Mouse (Mus musculus) spleen, postnatal 36 days (tissue): ENCODE results near the gene Clcf1.
A peak's percentile ranks its signal among the peaks of the same experiment; 100 is the strongest.

Experiments
- DNase-seq, 2 experiments: peaks; one replicate each; pipeline ENCODE4 v3.0.0; 2022; ENCODE audit warnings: low spot score in 2 of 2, mixed read lengths in 1 of 2

The Clcf1 gene

DNA sequence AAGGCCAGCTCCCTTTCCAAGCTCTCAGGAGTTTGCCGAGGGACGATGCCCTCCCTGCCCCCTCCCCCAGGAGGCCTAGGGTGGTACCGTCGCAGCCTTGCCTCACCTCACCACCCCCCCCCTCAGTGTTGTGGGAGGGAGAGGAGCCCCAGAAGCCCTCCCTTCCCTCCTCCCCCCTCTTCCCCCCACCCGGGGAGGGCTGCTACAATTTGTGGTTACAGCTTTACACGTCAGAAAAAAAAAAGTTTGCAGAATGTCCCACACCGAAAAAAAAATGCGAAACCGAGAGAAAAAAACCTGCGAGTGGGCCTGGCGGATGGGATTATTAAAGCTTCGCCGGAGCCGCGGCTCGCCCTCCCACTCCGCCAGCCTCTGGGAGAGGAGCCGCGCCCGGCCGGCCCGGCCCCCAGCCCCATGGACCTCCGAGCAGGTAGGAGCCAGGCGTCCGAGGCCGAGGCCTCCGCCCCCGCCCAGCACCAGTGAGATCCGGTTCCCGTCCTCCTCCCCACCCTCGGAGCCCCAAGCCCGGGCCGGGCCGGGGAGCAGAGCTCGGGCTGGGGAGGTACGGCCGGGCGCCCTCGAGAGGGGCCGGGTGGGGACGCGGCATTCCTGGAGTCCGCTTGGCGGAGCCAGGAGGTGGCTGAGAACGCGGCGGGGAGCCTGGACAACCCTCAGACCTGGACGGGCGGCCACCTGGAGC lies at the start of gene Clcf1, which contains the start of gene AC109138.7:
Gene Clcf1, plus strand, starts transcription at position 168 of the 700 bp plus-strand sequence.
Gene AC109138.7, plus strand, starts transcription at position 287 of the 700 bp plus-strand sequence.
- DNase-seq = peak; percentile 88 to 91

- no peak for DNase-seq
Observed at GRCm38 (mm10) chr19:4164721-4165120, 49.3 kb upstream of the Clcf1 start.

DNA sequence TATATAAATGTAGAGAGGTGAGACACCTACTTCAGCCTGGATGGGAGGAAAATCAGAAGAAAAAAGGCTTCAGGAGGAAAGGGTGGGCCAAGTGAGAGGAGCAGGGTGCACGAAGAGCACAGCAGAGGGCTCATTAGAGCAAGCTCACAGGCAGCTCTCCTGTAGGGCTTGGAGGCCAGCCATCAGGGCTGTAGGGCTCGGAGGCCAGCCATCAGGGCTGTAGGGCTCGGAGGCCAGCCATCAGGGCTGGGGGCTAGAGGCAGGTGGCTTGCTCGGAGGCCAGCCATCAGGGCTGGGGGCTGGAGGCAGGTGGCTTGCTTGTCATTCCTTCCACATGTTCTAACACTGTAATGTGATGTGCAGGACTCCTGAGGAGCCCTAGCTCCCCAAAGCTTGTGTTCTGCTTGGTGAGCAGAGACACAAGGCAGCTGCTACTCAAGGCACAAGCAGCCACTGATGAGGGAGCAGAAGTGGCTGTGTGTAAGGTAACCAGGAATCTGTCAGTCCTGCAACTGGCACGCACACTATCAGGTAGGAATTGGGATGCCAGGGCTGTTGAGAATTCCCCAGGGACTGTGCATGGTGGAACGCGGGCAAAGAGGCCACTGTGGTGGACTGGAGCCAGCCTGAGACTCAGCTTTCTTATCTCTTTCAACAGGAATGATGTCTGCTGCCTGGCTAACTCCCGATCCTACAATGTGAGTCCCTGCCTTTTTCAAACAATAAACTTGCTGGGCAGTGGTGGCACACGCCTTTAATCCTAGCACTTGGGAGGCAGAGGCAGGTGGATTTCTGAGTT lies 47.2 kb upstream of the Clcf1 start:
- DNase-seq = no peak

DNA sequence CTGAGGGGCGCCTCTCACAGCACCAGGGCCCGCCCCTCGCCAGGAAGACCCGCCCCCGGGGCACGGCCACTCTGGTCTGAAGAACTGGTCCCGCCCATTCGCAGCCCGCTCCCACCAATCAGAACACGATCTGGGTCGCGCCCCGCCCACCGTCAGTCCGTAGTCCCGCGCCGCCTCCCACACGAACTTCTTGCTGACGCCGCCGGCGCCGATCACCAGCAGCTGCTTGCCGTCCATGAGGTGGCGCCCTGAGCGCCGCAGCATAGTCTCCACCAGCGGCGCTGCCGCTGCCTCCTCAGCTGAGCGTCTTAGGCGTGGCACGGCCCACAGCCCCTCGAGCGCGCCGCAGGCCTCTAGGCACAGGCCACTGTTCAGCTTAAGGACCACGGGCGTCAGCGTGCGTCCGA lies 44.7 kb upstream of the Clcf1 start:
- peak; percentile 99 for DNase-seq

GRCm38 (mm10) chr19:4169810-4170209 lies 44.2 kb upstream of the Clcf1 start:
- DNase-seq = no peak

DNA sequence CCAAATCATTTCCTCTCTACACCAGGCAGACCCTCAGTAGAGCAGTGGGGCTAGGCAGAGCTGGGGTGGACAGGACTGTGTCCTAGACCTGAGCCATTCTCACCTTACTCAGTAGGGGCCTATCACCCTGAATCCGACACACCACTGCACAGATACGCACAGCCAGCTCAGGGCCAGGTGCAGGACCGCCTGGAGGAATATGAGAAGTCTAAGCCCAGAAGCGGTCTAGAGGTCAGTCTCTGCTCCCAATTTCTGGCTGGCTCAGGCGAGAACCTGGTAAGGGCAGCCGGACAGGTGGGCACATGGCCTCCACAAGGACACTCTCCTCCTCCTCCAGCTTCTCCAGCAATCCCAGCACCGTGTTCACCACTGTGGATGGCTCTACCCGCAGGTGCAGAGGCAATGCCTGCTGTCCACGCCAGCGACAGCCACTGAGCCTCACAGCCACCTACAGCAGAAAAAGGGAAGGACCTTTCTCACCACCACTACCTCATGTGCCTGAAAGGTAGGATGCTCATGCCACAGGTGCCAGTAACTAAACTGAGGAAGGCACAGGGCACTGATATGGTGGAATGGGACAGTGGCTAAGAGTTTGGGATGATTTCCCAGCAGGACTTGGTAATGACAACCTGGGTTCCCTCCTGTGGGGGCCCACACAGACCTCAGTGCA lies 43.2 kb upstream of the Clcf1 start:
- DNase-seq = no peak

- DNase-seq = no peak
Observed at GRCm38 (mm10) chr19:4171393-4172290, 42.4 kb upstream of the Clcf1 start.

- DNase-seq = no peak
Observed at GRCm38 (mm10) chr19:4172925-4173324, 41.1 kb upstream of the Clcf1 start.

GRCm38 (mm10) chr19:4175368-4175947 lies 38.6 kb upstream of the Clcf1 start, which contains the start of gene Carns1:
Carns1 (minus strand) TSS chr19:4175479.
- DNase-seq = no peak

DNA sequence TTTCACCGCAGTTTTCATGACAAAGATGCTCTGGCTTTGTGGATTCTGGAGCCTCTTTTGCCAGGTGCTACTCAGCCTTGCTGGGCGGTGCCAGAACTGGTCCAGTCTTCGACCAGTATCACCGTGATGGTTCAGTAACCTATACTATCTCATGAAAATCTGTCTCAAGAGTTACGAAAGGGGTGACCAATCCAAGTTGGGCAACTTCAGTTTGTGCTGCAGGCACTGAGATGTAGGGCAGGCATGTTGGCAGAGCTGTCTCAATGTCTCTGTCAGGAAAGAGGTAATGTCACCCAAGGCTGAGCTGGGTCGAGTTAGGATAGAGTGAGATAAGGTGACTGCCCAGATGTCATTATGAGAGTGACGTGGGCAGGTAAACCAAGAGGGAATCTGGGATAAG lies 33.6 kb upstream of the Clcf1 start:
- no peak for DNase-seq

DNA sequence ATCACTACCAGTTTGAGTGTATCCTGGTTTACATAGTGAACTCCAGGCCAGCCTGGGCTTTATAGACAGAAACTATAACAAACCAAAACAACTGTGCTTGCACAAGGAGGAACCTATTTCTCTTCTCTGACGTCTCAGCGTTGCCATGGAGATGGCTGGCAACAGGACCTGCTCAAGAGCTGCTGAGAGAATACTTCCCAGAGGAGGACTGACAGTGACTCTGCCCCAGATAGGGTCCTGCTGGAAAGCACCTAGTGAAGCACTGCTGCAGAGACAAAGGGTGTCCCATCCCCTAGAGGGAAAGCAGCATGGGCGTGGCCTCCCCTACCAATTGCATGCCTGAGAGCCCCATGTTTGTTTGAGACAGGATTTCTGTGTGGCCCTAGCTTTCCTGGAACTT lies 32.1 kb upstream of the Clcf1 start:
- DNase-seq = peak; percentile 84 to 85

GRCm38 (mm10) chr19:4183689-4184088 lies 30.3 kb upstream of the Clcf1 start:
- no peak for DNase-seq

- DNase-seq = peak; percentile 85
Observed at GRCm38 (mm10) chr19:4184976-4185975, 28.8 kb upstream of the Clcf1 start.

GRCm38 (mm10) chr19:4187303-4187702 lies 26.7 kb upstream of the Clcf1 start:
- DNase-seq = no peak

DNA sequence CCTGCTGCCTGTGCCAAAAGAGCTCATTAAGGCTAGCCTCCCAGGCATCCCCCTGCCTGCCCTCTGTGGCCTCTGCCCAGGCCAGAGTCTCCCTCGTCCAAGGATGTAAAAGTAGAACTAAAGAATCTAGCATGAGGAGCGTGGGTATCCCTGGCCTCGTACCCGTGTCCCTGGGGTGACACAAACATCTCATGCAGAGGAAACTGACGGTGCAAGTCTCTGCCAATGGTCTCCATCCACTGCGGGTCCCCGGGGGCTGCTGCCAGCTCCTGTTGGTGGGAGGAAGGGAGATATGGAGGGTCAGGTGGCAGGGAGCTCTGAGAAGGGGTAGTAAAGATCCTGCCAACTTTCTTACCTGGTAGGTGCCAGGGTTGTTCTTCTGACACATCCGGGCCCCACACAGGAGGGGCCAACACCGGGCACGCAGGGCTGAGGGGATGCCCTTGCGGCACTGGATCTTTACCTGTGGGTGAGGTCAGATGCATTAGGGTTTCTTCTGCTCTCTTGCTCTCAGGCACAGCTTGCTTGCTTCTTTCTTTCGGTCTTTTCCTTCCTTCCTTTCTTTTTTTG lies 24.9 kb upstream of the Clcf1 start:
- DNase-seq = no peak

DNA sequence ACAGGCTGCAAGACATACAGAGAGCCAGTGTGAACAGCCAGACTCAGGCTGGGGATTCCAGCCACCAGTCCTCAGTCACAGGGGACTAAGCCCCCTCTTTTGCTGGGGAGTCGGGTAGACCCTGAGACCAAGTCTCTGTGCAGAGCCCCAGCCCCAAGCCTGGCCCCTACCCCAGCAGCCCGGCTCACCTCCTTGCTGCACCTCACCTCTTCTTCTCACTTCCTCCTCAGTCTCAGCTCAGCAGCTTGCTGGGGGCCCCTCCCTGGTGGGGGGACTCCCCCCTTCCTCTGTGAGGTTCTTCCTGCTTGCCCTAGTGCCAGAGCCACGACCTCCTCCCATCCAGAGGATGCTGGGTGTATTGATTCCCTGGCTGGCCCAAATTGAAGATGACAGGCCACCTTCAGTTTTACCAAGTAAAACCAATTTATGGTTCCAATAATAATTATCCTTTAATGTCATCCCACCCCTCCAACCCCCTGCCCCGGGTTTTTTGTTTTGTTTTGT lies 23.2 kb upstream of the Clcf1 start, which contains the start of gene Tbc1d10c:
Gene Tbc1d10c, minus strand, starts transcription at position 454 of the 504 bp plus-strand sequence.
- peak; percentile 93 to 95 for DNase-seq

DNA sequence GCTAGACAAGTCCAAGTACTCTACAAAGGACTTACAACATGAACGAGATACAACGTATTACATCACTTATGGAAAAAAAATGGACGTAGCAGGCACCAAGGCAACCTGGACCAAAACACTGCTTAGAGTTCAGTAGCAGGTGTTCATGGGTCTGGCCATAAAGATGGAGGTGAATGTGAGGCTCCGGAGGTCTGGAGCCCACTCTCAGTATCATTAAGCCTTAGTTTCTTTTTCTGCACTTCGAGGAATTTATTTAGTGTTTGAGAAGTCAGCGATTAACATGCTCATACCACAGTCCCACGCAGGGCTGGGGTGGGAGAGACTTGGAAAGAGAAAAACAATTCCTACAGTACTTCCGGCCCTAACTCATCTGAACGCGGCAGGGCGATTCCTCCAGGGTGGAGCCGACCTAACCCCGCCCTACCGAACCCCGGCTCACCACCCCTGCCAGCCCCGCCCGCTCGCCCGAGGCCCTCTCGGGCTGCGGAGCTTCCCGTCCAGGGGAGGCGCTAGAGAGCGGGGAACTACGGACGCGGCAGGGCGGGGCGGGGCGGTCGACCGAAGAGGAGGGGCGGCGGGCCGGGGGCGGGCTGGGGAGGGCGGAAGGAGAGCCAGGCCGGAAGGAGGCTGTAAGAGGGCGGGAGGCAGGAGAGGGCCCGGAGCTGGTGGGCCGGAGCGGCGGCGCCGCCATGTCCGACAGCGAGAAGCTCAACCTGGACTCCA lies 22.3 kb upstream of the Clcf1 start, which contains the start of gene Ppp1ca:
Gene Ppp1ca, plus strand, starts transcription at position 538 of the 723 bp plus-strand sequence.
- peak; percentile 96 to 97 for DNase-seq
